Mouse (Mus musculus) sigmoid colon, adult 10 weeks (tissue): ENCODE results near the gene Scgb1b24. TPM values are rescaled to one million over a fixed set of nuclear protein-coding genes. Genes with fewer than 3 reads are reported as not detected.

Experiments used
- polyA plus RNA-seq: library from polyadenylated mRNA; stranded (reverse); fragments of 350-450 nt; fragmentation: Illumina TruSeq; extraction: RNeasy Lipid Tissue Mini Kit (QIAGEN cat#74804); gene quantifications from one replicate; pipeline ENCODE4 v1.2.3, GENCODE M21; 2014; ENCODE audit warnings: low read depth, low replicate concordance

Gene Scgb1b24
- not detected for polyA plus RNA-seq

GRCm38 (mm10) chr7:33743499-33743898, at the start of gene Scgb1b24:
Gene Scgb1b24 (plus strand): TSS chr7:33743799.

GRCm38 (mm10) chr7:33739212-33739611, 4.4 kb upstream of the Scgb1b24 start, which contains the start of gene Scgb2b24:
Gene Scgb2b24 (minus strand): TSS chr7:33739312.

Other genes with a start within 250 kb of the Scgb1b24 start
- gene Scgb2b21, start 223.3 kb upstream of the Scgb1b24 start, polyA plus RNA-seq: not detected
- not detected for gene Scgb2b24, start 4.5 kb upstream of the Scgb1b24 start, polyA plus RNA-seq
- gene Scgb2b26, start 201.2 kb downstream of the Scgb1b24 start, polyA plus RNA-seq: not detected